Mouse (Mus musculus) liver, embryonic 14.5 days (tissue): ENCODE results near the gene Txnrd2.

Source experiments
- CTCF ChIP-seq: IDR thresholded peaks from 2 replicates; pipeline ENCODE4 v1.5.1; 2016; ENCODE audit warnings: antibody characterized with exemption, low read depth, control low read depth
- EP300 ChIP-seq: IDR thresholded peaks from 2 replicates; pipeline ENCODE4 v1.6.1; 2016; ENCODE audit warnings: antibody characterized with exemption, low read depth

DNA sequence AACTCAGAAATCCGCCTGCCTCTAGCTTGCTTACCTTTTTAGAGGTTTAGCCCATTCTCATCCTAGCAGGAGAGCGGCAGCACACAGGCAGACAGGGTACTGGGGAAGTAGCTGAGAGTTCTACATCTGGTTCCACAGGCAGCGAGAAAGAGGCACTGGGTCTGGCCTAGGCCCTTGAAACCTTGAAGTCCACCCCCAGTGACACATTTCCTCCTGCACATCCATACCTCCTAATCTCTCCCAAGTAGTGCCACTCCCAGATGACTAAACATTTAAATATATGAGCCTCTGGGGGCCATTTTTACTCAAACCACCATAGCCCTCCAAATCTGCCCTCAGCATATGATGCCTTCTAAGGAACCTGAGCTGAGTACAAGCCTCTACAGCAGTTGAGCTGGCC lies 56.2 kb downstream of the Txnrd2 start:
- TF ChIP-seq CTCF (no peak), EP300 (no peak)
